Mouse (Mus musculus) liver, embryonic 13.5 days (tissue): ENCODE data around the gene Klhl28. TPM values are rescaled to one million over a fixed set of nuclear protein-coding genes. Genes with fewer than 3 reads are reported as not detected.
A peak's percentile ranks its signal among the peaks of the same experiment; 100 is the strongest.

Source experiments
- ATAC-seq: fragments of 200-750 bp; cut with Nextera tagmentation; 2 replicates; pipeline ENCODE4 v1.8.0; 2017; ENCODE audit warnings: low read depth, mild to moderate bottlenecking, moderate number of reproducible peaks, moderate library complexity
- DNase-seq: peaks from one replicate; pipeline ENCODE4 v3.0.0; 2022
- H3K27ac ChIP-seq: fragments of 300-500 bp; sonication (generic); 2 replicates; pipeline ENCODE4 v1.5.1; 2015; ENCODE audit warnings: moderate library complexity, mild to moderate bottlenecking, inconsistent platforms
- H3K27me3 ChIP-seq: fragments of 300-500 bp; sonication (generic); 2 replicates; pipeline ENCODE4 v1.6.1; 2015; ENCODE audit warnings: mild to moderate bottlenecking, inconsistent platforms
- H3K36me3 ChIP-seq: fragments of 300-500 bp; sonication (generic); 2 replicates; pipeline ENCODE4 v1.6.1; 2015; ENCODE audit warnings: mild to moderate bottlenecking, inconsistent platforms
- H3K4me1 ChIP-seq: fragments of 300-500 bp; sonication (generic); replicated peaks from 2 replicates; pipeline ENCODE4 v1.6.1; 2015; ENCODE audit warnings: inconsistent platforms
- H3K4me2 ChIP-seq: fragments of 300-500 bp; sonication (generic); 2 replicates; pipeline ENCODE4 v1.6.1; 2015; ENCODE audit warnings: inconsistent platforms, mild to moderate bottlenecking, moderate library complexity
- H3K4me3 ChIP-seq: fragments of 300-500 bp; sonication (generic); replicated peaks from 2 replicates; pipeline ENCODE4 v1.5.1; 2015; ENCODE audit warnings: mild to moderate bottlenecking, inconsistent platforms
- H3K9ac ChIP-seq: fragments of 300-500 bp; sonication (generic); 2 replicates; pipeline ENCODE4 v1.6.1; 2015; ENCODE audit warnings: mild to moderate bottlenecking, inconsistent platforms
- H3K9me3 ChIP-seq: fragments of 300-500 bp; sonication (generic); replicated peaks from 2 replicates; pipeline ENCODE4 v1.6.1; 2016; ENCODE audit warnings: inconsistent platforms
- WGBS: fragments of 180-500 bp; shearing (Covaris S2); methylation state at CpG from one replicate; pipeline ENCODE4 v1.1.7; 2015; ENCODE audit not compliant: insufficient replicate concordance; 5-methylcytosine and 5-hydroxymethylcytosine counted together
- polyA plus RNA-seq: library from polyadenylated mRNA; unstranded; fragments of >200 nt; fragmentation: Nextera tagmentation; extraction: Ambion mirVana; gene quantifications from 2 replicates; pipeline ENCODE4 v1.2.1, GENCODE M21; 2015

The Klhl28 gene
- polyA plus RNA-seq, 1 experiment from 2014 or later: 3.6 TPM

DNA sequence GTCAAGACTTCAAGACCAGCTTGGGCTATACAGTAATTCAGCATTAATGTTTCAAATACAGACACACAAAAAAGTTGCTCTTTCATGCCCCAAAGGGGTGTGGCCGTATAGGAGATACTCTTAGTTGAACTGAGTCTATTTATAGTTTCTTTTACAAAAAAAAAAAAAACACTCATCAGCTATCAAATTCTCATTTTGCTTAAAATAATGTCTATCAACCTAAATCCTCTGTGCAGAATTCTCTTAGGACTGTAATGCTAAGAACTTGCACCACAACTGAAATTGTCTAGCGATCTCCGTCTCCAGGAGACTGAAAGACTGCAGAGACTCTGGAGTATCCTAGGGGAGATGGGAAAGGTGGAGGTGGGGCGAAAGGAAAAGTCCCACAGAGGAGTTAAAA, 774 bp downstream of the Klhl28 start:
- ATAC-seq: no peak
- peaks cover 42% of the 10 kb centered on the region for H3K4me1 ChIP-seq
- no peak for DNase-seq
- H3K9ac ChIP-seq: peak overlapping the region; percentile 77
- no peaks in the 10 kb centered on the region for H3K9me3 ChIP-seq
- H3K27ac ChIP-seq: peak overlapping the region; percentile 69
- peak overlapping the region; percentile 96 for H3K4me3 ChIP-seq
- no peaks in the 10 kb centered on the region for H3K27me3 ChIP-seq
- WGBS: 7% methylated on average over 4 of the region's 4 CpGs
- no peaks in the 10 kb centered on the region for H3K36me3 ChIP-seq
- H3K4me2 ChIP-seq: peak overlapping the region; percentile 87

DNA sequence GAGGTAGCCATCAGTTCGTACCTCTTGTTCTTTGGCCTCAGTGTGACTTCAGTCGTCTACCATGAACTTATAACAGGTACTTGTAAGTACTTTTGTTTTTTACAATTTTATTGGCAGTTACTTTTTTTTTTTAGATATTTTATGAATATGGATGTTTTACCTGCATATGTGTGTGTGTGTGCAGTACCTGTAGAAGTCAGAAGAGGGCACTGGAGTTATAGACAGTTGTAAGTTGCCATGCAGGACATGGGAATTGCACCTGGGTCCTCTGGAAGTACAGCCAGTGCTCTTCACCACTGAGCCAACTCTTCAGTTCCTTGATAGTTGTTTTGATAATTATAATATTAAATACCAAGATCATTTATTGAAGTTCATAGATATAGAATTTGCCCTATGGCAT, 27.8 kb downstream of the Klhl28 start:
- Histone ChIP-seq H3K4me2 (no peak overlapping the region), H3K27me3 (no peaks in the 10 kb centered on the region), H3K36me3 (no peaks in the 10 kb centered on the region), H3K27ac (no peak overlapping the region), H3K9me3 (no peaks in the 10 kb centered on the region), H3K4me1 (no peaks in the 10 kb centered on the region), H3K4me3 (no peak overlapping the region), H3K9ac (no peak overlapping the region)
- ATAC-seq (no peak; the same call in 1 of the 2 replicates), DNase-seq (no peak)
- WGBS: 64% methylated on average over 2 of the region's 2 CpGs

DNA sequence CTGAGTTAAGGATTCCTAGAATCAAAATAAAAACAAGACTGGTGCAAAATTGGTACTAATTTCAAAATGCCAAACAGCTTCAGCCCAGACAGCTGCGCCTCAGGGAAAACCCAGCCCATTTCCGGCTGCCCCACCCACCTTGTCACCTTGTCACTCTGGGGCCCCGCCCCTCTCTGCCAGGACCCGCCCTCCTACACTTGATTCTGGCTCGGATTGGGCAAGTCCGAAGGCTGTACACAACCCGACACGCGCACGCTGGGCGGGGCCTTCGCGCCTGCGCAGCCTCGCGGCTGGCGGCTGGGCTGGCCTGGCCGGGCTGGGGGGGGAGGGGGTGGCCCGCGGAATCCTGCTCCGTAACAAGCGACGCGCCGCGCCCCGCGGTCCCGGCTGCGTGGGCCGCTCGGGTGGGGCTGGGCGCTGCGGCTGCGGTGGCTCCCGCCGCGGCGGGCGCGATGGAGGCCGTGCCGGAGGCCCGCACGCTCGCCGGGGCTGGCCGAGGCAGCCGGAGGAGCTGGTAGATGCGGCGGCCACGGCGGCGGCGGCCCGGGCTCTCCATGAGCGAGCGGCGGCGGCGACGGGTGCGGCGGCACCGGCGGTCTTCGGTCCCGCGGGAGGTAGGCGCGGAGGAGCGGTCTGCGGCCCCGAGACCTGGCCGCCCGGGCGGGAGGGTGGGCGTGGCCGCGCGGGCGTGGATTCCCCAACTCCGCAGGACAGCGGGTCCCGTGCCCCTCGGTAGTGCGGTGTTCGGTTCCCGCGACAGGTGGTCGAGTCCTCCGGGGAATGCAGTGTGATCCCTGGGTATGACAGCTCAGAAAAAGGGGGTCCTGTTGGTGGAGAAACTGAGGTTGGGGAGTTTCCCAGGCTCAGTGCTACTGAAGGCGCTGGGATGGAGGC, 47.5 kb downstream of the Klhl28 start, which contains the start of gene Gm527:
Gm527 (plus strand) TSS at position 329 of the 894 bp plus-strand sequence.
- Histone ChIP-seq H3K36me3 (no peaks in the 10 kb centered on the region), H3K9me3 (no peaks in the 10 kb centered on the region), H3K27me3 (peaks cover 6% of the 10 kb centered on the region; the same call in 1 of the 2 replicates), H3K4me3 (peak within 1 kb of the TSS; percentile 84), H3K9ac (peak within 1 kb of the TSS; percentile 79), H3K4me2 (peak within 1 kb of the TSS; percentile 97), H3K27ac (peak within 1 kb of the TSS; percentile 39; the same call in 1 of the 2 replicates), H3K4me1 (peaks cover 10% of the 10 kb centered on the region)
- DNase-seq (peak; percentile 98), ATAC-seq (peak; percentile 100)
- under 1% methylated on average over 57 of the region's 93 CpGs for WGBS

DNA sequence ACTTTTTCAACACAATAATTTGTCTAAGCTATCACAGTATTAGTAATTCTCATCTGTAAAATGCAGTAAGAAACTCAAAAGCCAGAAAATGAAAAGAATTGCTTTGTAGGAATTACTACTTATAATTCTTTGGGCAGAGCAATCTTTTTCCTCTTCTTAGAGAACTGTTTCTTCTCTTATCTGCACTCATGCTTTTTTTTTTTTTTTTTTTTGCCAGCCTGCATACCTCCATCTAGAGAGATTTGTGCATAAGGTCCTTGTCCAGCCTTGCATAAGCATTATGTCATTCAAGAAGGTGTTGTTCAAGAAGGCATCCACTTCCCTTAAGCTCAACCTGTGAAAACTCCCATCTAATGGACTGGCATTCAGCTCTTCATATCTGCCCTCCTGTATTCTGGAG, 48.6 kb downstream of the Klhl28 start:
- Histone ChIP-seq H3K4me2 (no peak overlapping the region), H3K4me1 (peaks cover 10% of the 10 kb centered on the region)

DNA sequence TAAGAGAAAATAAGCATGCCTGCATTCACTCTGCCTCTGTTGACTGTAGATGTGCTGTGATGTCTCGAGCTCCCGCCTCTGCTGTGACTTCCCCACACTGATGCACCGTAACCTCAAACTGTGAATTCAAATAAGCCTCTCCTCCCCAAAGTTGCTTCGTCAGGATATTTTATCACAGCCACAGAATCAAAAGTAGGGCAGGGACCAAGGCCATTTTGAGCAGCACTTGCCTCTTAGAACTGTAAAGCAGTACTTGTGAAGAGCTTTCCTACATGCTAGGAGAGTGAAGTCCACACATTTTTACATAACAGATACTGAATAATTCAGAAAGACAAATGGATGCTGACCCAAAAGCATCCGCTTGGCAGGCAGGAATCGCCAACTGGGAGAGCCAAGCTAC, 52.3 kb downstream of the Klhl28 start:
- WGBS: 46% methylated on average over 6 of the region's 6 CpGs
- DNase-seq: no peak
- Histone ChIP-seq H3K9ac (no peak overlapping the region), H3K4me1 (0 out of 2 replicates have a peak, but pooled peaks cover 4% of the 10 kb centered on the region), H3K27me3 (no peaks in the 10 kb centered on the region), H3K4me3 (no peak overlapping the region), H3K36me3 (no peaks in the 10 kb centered on the region), H3K9me3 (no peaks in the 10 kb centered on the region), H3K27ac (no peak overlapping the region), H3K4me2 (no peak overlapping the region)
- ATAC-seq: no peak

More for the DNA sequence above, 48.6 kb downstream of the Klhl28 start:
- ATAC-seq: no peak
- Histone ChIP-seq H3K27me3 (peaks cover 6% of the 10 kb centered on the region; the same call in 1 of the 2 replicates), H3K9me3 (no peaks in the 10 kb centered on the region), H3K4me3 (no peak overlapping the region), H3K36me3 (no peaks in the 10 kb centered on the region), H3K27ac (no peak overlapping the region), H3K9ac (no peak overlapping the region)
- no peak for DNase-seq

DNA sequence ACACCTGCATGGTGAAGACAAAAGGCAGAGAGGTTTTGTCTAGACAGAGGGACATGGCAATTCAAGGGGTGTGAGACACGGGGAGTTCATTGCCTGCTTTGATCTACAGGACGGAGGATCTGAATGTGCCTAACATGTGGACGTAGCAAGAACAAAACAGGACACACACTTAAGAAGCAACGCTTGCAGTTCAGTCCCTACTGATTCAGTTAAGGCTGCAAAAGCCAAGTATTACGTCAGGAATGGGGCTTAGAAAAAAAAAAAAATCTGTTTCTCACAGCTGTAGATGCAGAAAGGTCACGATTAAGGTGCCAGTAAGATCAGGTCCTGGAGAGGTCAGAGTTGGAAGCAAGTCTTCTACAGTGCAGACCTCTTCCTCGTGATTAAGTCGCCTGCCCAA, 62.1 kb downstream of the Klhl28 start:
- no peak for DNase-seq
- WGBS: 60% methylated on average over 8 of the region's 8 CpGs

DNA sequence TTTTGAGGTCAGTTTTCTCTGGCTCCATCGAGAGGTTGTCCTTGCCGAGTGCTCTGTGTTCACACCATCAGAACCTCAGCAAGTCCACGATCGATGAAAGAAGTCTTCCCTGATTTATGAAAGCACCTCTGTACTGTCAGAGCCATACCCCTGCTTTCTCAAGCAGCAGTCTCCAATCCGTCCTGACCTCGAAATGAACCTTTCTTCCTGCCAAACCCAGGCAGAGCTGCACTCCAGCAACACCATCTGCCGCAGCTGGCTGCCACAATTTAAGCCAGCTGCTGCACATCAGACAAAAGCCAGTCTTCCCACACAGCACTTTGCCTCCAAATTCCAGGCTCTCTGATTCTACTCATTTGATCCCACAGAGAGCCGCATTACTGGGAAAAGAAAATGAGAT, 62.8 kb downstream of the Klhl28 start:
- Histone ChIP-seq H3K4me3 (no peak overlapping the region), H3K4me1 (no peaks in the 10 kb centered on the region), H3K36me3 (no peaks in the 10 kb centered on the region), H3K9me3 (no peaks in the 10 kb centered on the region), H3K27ac (no peak overlapping the region), H3K27me3 (no peaks in the 10 kb centered on the region), H3K9ac (no peak overlapping the region), H3K4me2 (no peak overlapping the region)
- DNase-seq (no peak), ATAC-seq (no peak)
- 53% methylated on average over 8 of the region's 8 CpGs for WGBS

More for the DNA sequence above, 62.1 kb downstream of the Klhl28 start:
- Histone ChIP-seq H3K4me3 (no peak overlapping the region), H3K9ac (no peak overlapping the region), H3K27ac (no peak overlapping the region), H3K36me3 (no peaks in the 10 kb centered on the region), H3K4me1 (no peaks in the 10 kb centered on the region), H3K9me3 (no peaks in the 10 kb centered on the region), H3K27me3 (no peaks in the 10 kb centered on the region), H3K4me2 (no peak overlapping the region)
- no peak for ATAC-seq

DNA sequence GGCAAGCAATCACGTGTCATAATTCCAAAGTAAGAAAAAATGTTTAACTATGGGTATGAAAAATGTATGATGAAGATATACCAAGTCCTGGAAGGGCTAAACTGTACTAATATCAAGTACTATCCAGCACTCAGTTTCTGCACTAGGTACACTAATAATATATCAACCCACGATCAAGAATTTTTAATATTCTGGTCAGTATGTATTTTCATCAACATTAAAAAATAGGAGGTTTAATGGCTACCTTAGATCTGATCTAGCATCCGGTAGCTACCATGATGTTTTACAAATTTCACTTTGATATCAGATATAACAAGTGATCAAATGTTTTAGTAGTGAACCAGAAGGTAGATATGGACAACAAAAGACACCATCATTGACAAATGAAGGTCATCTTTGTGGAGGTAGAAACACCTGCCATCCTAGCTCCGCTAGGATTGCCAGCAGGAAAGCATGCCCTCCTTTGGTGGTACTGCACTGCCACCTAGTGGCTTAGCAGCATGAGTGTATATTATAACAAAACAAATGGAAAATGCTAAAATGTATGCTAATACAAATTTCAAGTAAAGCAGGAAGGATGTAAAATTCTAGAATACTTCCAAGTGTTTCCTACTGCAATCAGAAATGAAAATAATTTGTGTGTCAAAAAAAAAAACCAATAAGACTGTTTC, 68.1 kb downstream of the Klhl28 start:
- Histone ChIP-seq H3K9ac (no peak overlapping the region), H3K4me2 (no peak overlapping the region), H3K27ac (no peak overlapping the region), H3K27me3 (no peaks in the 10 kb centered on the region), H3K4me1 (no peaks in the 10 kb centered on the region), H3K4me3 (no peak overlapping the region), H3K9me3 (no peaks in the 10 kb centered on the region), H3K36me3 (no peaks in the 10 kb centered on the region)
- no peak for ATAC-seq
- DNase-seq: peak; percentile 13
- 31% methylated on average over 4 of the region's 4 CpGs for WGBS

Other genes with a start within 250 kb of the Klhl28 start
- 0.71 and 1.0 TPM in 2 replicates for gene Gm527, start 47.6 kb downstream of the Klhl28 start, polyA plus RNA-seq
- 6.5 and 10.5 TPM in 2 replicates for gene Togaram1, start 270 bp upstream of the Klhl28 start, polyA plus RNA-seq
- 17.6 and 21.8 TPM in 2 replicates for gene Prpf39, start 70.8 kb upstream of the Klhl28 start, polyA plus RNA-seq
- gene Fkbp3, start 108.5 kb upstream of the Klhl28 start, polyA plus RNA-seq: 211 and 250 TPM in 2 replicates
- 6.3 and 6.8 TPM in 2 replicates for gene Fancm, start 110.1 kb upstream of the Klhl28 start, polyA plus RNA-seq
- gene Mis18bp1, start 207.1 kb upstream of the Klhl28 start, polyA plus RNA-seq: 44.2 and 54.3 TPM in 2 replicates